Mouse (Mus musculus) kidney, embryonic 14.5 days (tissue): Measurements from ENCODE around the gene Cfap45. TPM values are rescaled to one million over a fixed set of nuclear protein-coding genes. Genes with fewer than 3 reads are reported as not detected.

Experiments
- ATAC-seq: fragments of 200-750 bp; cut with Nextera tagmentation; 2 replicates; pipeline ENCODE4 v1.8.0; 2017; ENCODE audit warnings: moderate number of reproducible peaks, mild to moderate bottlenecking, moderate TSS enrichment, moderate library complexity; ENCODE audit not compliant: low FRiP score, low TSS enrichment
- H3K27ac ChIP-seq: fragments of 300-500 bp; sonication (generic); 2 replicates; pipeline ENCODE4 v1.5.1; 2014; ENCODE audit warnings: low read depth, mild to moderate bottlenecking, low read length, moderate library complexity, mixed read lengths
- H3K27me3 ChIP-seq: fragments of 300-500 bp; sonication (generic); 2 replicates; pipeline ENCODE4 v1.6.1; 2014; ENCODE audit warnings: mild to moderate bottlenecking, low read length; ENCODE audit not compliant: control insufficient read depth, insufficient read depth
- H3K36me3 ChIP-seq: fragments of 300-500 bp; sonication (generic); 2 replicates; pipeline ENCODE4 v1.6.1; 2014; ENCODE audit warnings: low read length, mixed read lengths; ENCODE audit not compliant: control insufficient read depth, insufficient read depth
- H3K4me1 ChIP-seq: fragments of 300-500 bp; sonication (generic); 2 replicates; pipeline ENCODE4 v1.6.1; 2014; ENCODE audit warnings: low read length, mixed read lengths; ENCODE audit not compliant: control insufficient read depth, insufficient read depth
- H3K4me2 ChIP-seq: fragments of 300-500 bp; sonication (generic); replicated peaks from 2 replicates; pipeline ENCODE4 v1.6.1; 2014; ENCODE audit warnings: low read depth, mild to moderate bottlenecking, low read length
- H3K4me3 ChIP-seq: fragments of 300-500 bp; sonication (generic); 2 replicates; pipeline ENCODE4 v1.5.1; 2014; ENCODE audit warnings: mild to moderate bottlenecking, low read length
- H3K9ac ChIP-seq: fragments of 300-500 bp; sonication (generic); 2 replicates; pipeline ENCODE4 v1.6.1; 2014; ENCODE audit warnings: low read depth, mild to moderate bottlenecking, low read length, moderate library complexity
- H3K9me3 ChIP-seq: fragments of 300-500 bp; sonication (generic); 2 replicates; pipeline ENCODE4 v1.6.1; 2016; ENCODE audit warnings: low read length; ENCODE audit not compliant: control insufficient read depth
- WGBS: fragments of 180-500 bp; shearing (Covaris S2); extraction: QIAGEN DNeasy Blood & Tissue Kit; methylation state at CpG from one replicate; pipeline ENCODE4 v1.1.7; 2014; 5-methylcytosine and 5-hydroxymethylcytosine counted together
- polyA plus RNA-seq: library from polyadenylated mRNA; unstranded; fragments of >200 nt; fragmentation: Nextera tagmentation; extraction: Ambion mirVana; gene quantifications from 2 replicates; pipeline ENCODE4 v1.2.1, GENCODE M21; 2014

Gene Cfap45
- polyA plus RNA-seq, 1 experiment from 2014 or later = 1.2 TPM

DNA sequence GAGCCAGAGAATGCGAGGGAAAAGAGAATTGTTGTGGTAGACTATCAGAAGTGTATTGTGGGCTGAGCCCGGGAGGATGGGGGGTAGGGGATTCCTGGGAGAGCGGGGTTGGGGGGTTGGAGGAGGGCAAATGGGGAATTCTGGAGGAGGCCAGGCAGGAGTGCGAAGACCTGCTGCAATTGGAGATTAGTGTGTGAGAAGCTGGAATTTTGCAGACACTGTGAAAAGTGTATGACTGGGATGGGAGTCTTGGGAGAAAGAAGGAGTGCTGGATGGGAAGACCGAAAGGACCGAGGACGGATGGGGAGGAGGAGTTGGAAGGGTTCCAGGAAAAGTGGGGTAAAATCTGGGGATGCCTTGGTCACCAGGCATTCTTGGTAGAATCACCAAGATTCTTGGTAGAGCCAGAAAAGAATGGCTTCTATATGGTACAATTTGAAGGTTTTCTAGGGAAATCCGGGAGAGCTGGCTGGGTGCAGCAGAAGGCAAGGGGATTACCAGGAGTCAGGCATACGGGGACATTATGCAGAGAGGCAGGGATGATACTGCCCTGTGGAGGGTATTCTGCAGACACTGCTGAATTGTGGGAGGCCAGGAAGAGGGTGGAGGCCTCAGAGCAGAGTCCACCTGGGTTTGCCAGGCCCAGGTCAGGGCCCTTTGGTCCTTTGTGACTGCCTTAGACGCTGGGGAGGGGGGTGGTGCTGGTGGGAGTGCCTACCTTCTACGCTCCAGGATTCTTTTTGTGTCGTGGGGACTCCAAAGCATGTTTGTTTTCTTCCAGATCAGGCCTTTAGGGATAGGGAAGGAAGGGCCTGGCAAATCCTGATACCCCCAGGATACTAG, 37.9 kb upstream of the Cfap45 start:
- H3K9me3 ChIP-seq = no peaks in the 10 kb centered on the region
- H3K27me3 ChIP-seq = no peaks in the 10 kb centered on the region
- ATAC-seq = peak; percentile 16; the same call in 1 of the 2 replicates
- peaks cover 8% of the 10 kb centered on the region; the same call in 1 of the 2 replicates for H3K36me3 ChIP-seq
- 3% methylated on average over 12 of the region's 12 CpGs for WGBS
- peak overlapping the region; percentile 67 for H3K4me3 ChIP-seq
- peak overlapping the region; percentile 58 for H3K9ac ChIP-seq
- peak overlapping the region; percentile 45; the same call in 1 of the 2 replicates for H3K27ac ChIP-seq
- peaks cover 34% of the 10 kb centered on the region for H3K4me1 ChIP-seq
- H3K4me2 ChIP-seq = peak overlapping the region; percentile 81

DNA sequence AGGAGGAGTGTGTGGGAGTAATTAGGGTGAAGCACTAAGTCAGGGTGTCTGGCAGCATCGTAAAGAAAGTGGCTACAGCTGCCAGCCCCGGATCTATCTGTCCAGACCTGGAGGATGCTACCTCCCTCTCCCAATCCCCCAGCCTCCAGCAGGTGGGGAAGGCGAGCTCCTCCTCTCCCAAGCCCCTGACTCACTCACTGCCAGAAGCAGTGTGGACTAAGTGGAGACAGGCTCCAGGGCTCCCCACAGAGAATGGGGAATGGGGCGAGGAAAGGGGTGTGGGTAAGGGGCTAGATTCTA, 37.3 kb upstream of the Cfap45 start:
- Histone ChIP-seq H3K27me3 (no peaks in the 10 kb centered on the region), H3K4me1 (peaks cover 34% of the 10 kb centered on the region), H3K9ac (peak overlapping the region; percentile 40), H3K9me3 (no peaks in the 10 kb centered on the region), H3K27ac (no peak overlapping the region), H3K36me3 (peaks cover 9% of the 10 kb centered on the region; the same call in 1 of the 2 replicates), H3K4me2 (peak overlapping the region; percentile 81), H3K4me3 (peak overlapping the region; percentile 67)
- WGBS = 22% methylated on average over 4 of the region's 4 CpGs
- peak; percentile 7; the same call in 1 of the 2 replicates for ATAC-seq

DNA sequence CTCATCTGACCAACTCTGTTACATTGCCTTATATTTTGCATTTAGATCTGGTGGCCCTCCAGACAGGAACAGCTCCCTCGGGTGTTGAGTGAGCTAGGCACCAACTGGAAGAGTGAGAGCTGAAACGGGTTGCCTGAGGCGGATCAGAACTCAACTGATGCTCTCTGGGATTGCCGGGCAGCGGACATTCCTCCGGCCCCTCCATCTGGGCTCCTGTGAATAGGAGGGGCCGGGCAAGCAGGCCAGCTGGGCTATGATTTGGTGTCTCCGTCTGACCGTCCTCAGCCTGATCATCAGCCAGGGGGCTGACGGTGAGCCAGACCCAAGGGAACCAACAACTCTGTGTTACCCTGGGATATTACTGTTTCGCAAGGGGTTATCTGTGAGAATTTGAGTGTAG, 36.4 kb upstream of the Cfap45 start:
- no peaks in the 10 kb centered on the region for H3K9me3 ChIP-seq
- H3K27me3 ChIP-seq = no peaks in the 10 kb centered on the region
- no peak overlapping the region; the same call in 1 of the 2 replicates for H3K4me3 ChIP-seq
- H3K36me3 ChIP-seq = peaks cover 13% of the 10 kb centered on the region; the same call in 1 of the 2 replicates
- H3K27ac ChIP-seq = no peak overlapping the region
- H3K4me2 ChIP-seq = peak overlapping the region; percentile 81
- peak overlapping the region; percentile 2; the same call in 1 of the 2 replicates for H3K9ac ChIP-seq
- ATAC-seq = no peak
- WGBS = 27% methylated on average over 11 of the region's 11 CpGs
- H3K4me1 ChIP-seq = peaks cover 34% of the 10 kb centered on the region

DNA sequence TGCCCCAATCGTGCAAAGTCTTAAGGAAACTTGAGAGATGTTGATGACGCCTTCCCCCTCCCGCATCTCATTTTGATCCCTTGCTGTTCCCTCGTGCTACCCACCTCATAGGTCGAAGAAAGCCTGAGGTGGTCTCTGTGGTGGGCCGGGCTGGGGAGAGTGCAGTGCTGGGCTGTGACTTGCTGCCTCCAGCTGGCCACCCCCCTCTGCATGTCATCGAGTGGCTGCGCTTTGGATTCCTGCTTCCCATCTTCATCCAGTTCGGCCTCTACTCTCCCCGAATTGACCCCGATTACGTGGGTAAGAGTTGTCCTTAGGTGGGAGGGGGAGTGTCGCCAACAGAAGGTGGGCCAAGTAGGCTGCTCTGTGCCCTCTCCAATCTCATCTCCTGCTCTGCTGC, 35.9 kb upstream of the Cfap45 start:
- Histone ChIP-seq H3K27ac (no peak overlapping the region), H3K9me3 (no peaks in the 10 kb centered on the region), H3K4me3 (no peak overlapping the region; the same call in 1 of the 2 replicates), H3K9ac (peak overlapping the region; percentile 2; the same call in 1 of the 2 replicates), H3K27me3 (no peaks in the 10 kb centered on the region), H3K4me2 (peak overlapping the region; percentile 81; the same call in 1 of the 2 replicates), H3K36me3 (peaks cover 13% of the 10 kb centered on the region; the same call in 1 of the 2 replicates), H3K4me1 (peaks cover 34% of the 10 kb centered on the region)
- 61% methylated on average over 13 of the region's 13 CpGs for WGBS
- no peak for ATAC-seq

DNA sequence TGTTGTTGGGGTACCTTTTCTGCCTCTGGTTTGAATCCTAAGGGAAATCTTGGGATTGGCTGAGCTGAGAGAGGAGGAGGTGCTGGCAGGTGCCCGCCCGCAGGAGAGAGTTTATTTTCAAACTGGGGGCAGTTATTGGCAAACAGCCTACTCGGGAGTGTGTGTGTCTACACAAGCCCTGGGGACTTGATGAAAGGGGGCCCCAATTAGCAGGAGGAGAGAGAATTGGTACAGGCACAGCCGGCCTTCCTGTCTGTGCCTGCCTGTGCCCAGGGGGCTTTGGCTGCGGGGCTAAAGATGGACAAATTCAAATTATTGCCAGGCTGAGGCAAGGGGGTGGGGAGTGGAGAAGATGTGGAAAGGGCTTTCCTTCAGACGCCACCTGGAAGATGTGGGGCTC, 34.8 kb upstream of the Cfap45 start:
- WGBS = 37% methylated on average over 6 of the region's 6 CpGs
- no peak overlapping the region for H3K27ac ChIP-seq
- H3K4me1 ChIP-seq = peaks cover 34% of the 10 kb centered on the region
- peaks cover 13% of the 10 kb centered on the region; the same call in 1 of the 2 replicates for H3K36me3 ChIP-seq
- no peak overlapping the region; the same call in 1 of the 2 replicates for H3K4me2 ChIP-seq
- H3K4me3 ChIP-seq = no peak overlapping the region
- no peak for ATAC-seq
- no peaks in the 10 kb centered on the region for H3K27me3 ChIP-seq
- peak overlapping the region; percentile 33; the same call in 1 of the 2 replicates for H3K9ac ChIP-seq
- no peaks in the 10 kb centered on the region for H3K9me3 ChIP-seq

DNA sequence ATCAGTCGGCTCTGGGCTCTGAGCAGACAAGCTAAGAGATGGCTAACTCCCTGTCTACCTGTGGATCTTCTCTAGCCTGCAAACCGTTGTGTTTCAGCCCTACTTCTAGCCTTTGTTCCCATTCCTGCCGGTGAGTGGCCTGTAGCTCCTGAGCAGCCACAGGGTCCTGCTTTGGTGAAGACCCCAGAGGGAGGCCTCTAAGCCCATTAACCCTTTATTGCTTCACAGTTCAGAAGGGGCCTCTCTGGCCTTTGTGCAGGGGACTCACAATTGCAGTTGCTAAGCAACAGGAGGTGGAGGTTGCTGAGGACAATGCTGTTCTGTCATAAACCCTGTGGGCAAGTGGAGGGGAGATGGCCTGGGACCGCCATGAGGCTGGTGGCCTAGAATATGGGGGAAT, 34.4 kb upstream of the Cfap45 start:
- peak overlapping the region; percentile 33; the same call in 1 of the 2 replicates for H3K9ac ChIP-seq
- no peak overlapping the region for H3K27ac ChIP-seq
- no peak overlapping the region for H3K4me3 ChIP-seq
- no peak for ATAC-seq
- WGBS = 26% methylated on average over 4 of the region's 4 CpGs
- peaks cover 34% of the 10 kb centered on the region for H3K4me1 ChIP-seq
- H3K4me2 ChIP-seq = no peak overlapping the region; the same call in 1 of the 2 replicates
- peaks cover 13% of the 10 kb centered on the region; the same call in 1 of the 2 replicates for H3K36me3 ChIP-seq
- H3K27me3 ChIP-seq = no peaks in the 10 kb centered on the region
- no peaks in the 10 kb centered on the region for H3K9me3 ChIP-seq

DNA sequence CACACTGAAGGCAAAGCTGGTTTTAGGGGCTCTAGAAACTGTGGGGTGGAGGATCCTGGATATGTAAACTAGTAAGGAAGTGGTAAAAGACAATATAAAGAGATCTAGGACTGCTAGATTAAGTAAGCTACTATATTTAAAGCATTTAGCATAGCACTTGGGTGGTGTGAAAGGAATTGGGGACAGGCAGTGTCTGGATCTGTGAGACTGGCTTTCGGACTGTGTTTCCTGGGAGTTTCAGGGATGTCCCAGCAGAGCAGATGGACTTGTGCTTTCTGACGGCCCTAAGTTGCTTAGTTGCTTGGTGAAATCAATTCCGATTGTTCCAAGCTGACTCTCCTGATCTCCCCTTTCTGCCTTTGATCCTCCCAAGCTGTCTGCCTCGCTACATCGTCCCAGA, 34.0 kb upstream of the Cfap45 start:
- H3K9me3 ChIP-seq = no peaks in the 10 kb centered on the region
- H3K27me3 ChIP-seq = no peaks in the 10 kb centered on the region
- no peak overlapping the region for H3K4me2 ChIP-seq
- H3K27ac ChIP-seq = no peak overlapping the region
- ATAC-seq = no peak
- WGBS = 58% methylated on average over 5 of the region's 5 CpGs
- H3K4me1 ChIP-seq = peaks cover 34% of the 10 kb centered on the region
- peaks cover 16% of the 10 kb centered on the region for H3K36me3 ChIP-seq
- no peak overlapping the region for H3K9ac ChIP-seq
- no peak overlapping the region for H3K4me3 ChIP-seq

DNA sequence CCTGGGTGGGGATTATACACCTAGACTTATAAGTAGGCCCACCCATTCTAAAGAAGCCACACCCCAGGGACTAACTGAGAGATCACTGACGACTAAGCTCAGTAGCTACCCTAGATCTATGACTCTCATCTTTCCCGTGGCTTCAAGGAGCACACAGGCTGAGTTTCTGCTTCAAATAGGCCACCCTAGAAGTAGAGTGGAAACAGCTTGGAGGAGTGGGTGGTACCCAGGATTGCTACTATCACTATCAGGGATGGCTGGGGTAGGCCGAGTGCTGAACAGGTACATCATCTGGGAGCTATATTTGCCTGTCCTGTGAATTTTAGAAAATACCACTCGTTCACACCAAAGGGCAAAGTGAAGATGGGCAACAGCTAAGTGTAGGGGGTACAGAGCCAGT, 32.7 kb upstream of the Cfap45 start:
- peaks cover 34% of the 10 kb centered on the region for H3K4me1 ChIP-seq
- H3K9ac ChIP-seq = no peak overlapping the region
- ATAC-seq = no peak
- H3K4me2 ChIP-seq = no peak overlapping the region
- 78% methylated on average over 4 of the region's 4 CpGs for WGBS
- H3K4me3 ChIP-seq = no peak overlapping the region
- no peaks in the 10 kb centered on the region for H3K27me3 ChIP-seq
- no peaks in the 10 kb centered on the region for H3K9me3 ChIP-seq
- no peak overlapping the region for H3K27ac ChIP-seq
- H3K36me3 ChIP-seq = peaks cover 26% of the 10 kb centered on the region

DNA sequence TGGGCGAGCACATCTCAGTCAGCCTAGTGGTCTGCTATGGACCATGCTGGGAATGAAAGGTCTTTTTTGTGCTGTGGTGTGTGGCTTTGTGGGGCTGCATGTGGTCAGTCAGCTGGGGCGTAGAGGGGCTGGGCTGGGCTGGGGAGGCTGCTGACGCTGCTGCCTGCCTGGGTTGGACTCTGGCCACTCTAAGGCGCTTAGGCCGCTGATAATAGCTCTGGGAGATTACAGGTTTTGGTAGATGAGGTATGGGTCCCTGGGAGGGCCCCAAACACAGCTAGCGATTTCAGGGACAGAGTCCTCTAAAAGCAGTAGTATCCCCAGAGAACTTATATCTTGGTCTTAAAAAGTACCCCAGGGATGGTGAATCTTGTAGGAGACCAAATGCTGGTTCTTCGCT, 31.8 kb upstream of the Cfap45 start:
- H3K4me3 ChIP-seq = no peak overlapping the region
- no peak overlapping the region for H3K4me2 ChIP-seq
- H3K27me3 ChIP-seq = no peaks in the 10 kb centered on the region
- no peak overlapping the region for H3K27ac ChIP-seq
- ATAC-seq = no peak
- H3K4me1 ChIP-seq = peaks cover 24% of the 10 kb centered on the region
- H3K9me3 ChIP-seq = no peaks in the 10 kb centered on the region
- no peak overlapping the region for H3K9ac ChIP-seq
- H3K36me3 ChIP-seq = peaks cover 29% of the 10 kb centered on the region
- WGBS = 93% methylated on average over 7 of the region's 7 CpGs
